Mouse (Mus musculus) liver, embryonic 12.5 days (tissue): ENCODE measurements around the gene Adamts9. TPM values are rescaled to one million over a fixed set of nuclear protein-coding genes. Genes with fewer than 3 reads are reported as not detected.

Source experiments
- ATAC-seq: fragments of 200-750 bp; cut with Nextera tagmentation; 2 replicates; pipeline ENCODE4 v1.8.0; 2017; ENCODE audit warnings: moderate number of reproducible peaks, mild to moderate bottlenecking, moderate library complexity
- H3K27ac ChIP-seq: fragments of 300-500 bp; sonication (generic); 2 replicates; pipeline ENCODE4 v1.5.1; 2016; ENCODE audit warnings: mild to moderate bottlenecking
- H3K27me3 ChIP-seq: fragments of 300-500 bp; sonication (generic); replicated peaks from 2 replicates; pipeline ENCODE4 v1.6.1; 2016; ENCODE audit warnings: mild to moderate bottlenecking, moderate library complexity
- H3K36me3 ChIP-seq: fragments of 300-500 bp; sonication (generic); 2 replicates; pipeline ENCODE4 v1.6.1; 2016; ENCODE audit warnings: mild to moderate bottlenecking, moderate library complexity
- H3K4me1 ChIP-seq: fragments of 300-500 bp; sonication (generic); 2 replicates; pipeline ENCODE4 v1.6.1; 2016
- H3K4me2 ChIP-seq: fragments of 300-500 bp; sonication (generic); 2 replicates; pipeline ENCODE4 v1.6.1; 2016; ENCODE audit warnings: mild to moderate bottlenecking, moderate library complexity
- H3K4me3 ChIP-seq: fragments of 300-500 bp; sonication (generic); 2 replicates; pipeline ENCODE4 v1.5.1; 2016; ENCODE audit warnings: mild to moderate bottlenecking, moderate library complexity
- H3K9ac ChIP-seq: fragments of 300-500 bp; sonication (generic); 2 replicates; pipeline ENCODE4 v1.6.1; 2016; ENCODE audit warnings: mild to moderate bottlenecking, moderate library complexity
- H3K9me3 ChIP-seq: fragments of 300-500 bp; sonication (generic); replicated peaks from 2 replicates; pipeline ENCODE4 v1.6.1; 2016; ENCODE audit warnings: mild to moderate bottlenecking, moderate library complexity
- WGBS: fragments of 180-500 bp; shearing (Covaris S2); methylation state at CpG from one replicate; pipeline ENCODE4 v1.1.7; 2016; ENCODE audit not compliant: insufficient replicate concordance; 5-methylcytosine and 5-hydroxymethylcytosine counted together
- polyA plus RNA-seq: library from polyadenylated mRNA; unstranded; fragments of >200 nt; fragmentation: Nextera tagmentation; extraction: Ambion mirVana; gene quantifications from 2 replicates; pipeline ENCODE4 v1.2.1, GENCODE M21; 2016

Adamts9 gene
- polyA plus RNA-seq, 1 experiment from 2014 or later: 2.0 TPM

DNA sequence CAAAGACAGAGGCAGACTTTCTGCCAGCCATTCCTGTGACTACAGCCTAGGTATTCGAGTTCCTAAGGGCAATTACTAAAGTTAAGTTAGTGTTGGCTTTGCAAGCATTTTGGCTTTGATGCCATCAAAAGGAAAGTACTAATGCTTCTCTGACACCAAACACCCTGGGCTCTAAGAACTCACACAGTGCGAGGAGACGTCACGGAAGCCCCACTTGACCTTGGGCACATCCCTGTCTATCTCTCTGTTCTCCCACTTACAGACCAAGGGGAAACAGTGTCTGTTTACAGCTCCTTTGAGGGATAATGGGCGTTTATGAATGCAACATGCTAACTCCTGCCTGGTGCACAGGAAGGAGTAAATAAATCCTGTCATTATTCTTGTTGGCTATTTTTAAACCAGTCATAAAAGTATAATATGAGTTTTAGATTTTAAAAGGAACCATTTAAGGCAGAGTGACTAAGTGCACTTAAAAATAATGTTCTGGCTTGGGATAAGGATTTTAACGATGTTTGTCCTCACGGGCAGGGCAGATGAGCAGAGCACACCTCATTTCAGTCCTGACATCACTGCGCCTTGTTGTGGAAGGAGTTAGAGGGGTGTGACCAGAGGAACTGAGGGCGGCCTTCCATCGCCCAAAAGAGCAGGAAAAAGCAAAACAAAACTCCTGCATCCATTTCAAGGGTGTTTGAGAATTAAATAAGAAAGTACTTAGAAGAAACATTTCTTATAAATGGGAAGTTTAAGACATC is 22.2 kb downstream of the Adamts9 start:
- no peak overlapping the region for H3K27ac ChIP-seq
- H3K27me3 ChIP-seq: no peaks in the 10 kb centered on the region
- no peak overlapping the region for H3K4me3 ChIP-seq
- no peaks in the 10 kb centered on the region for H3K4me1 ChIP-seq
- H3K4me2 ChIP-seq: no peak overlapping the region
- WGBS: 57% methylated on average over 10 of the region's 10 CpGs
- no peaks in the 10 kb centered on the region for H3K9me3 ChIP-seq
- no peak overlapping the region for H3K9ac ChIP-seq
- ATAC-seq: no peak
- H3K36me3 ChIP-seq: no peaks in the 10 kb centered on the region

DNA sequence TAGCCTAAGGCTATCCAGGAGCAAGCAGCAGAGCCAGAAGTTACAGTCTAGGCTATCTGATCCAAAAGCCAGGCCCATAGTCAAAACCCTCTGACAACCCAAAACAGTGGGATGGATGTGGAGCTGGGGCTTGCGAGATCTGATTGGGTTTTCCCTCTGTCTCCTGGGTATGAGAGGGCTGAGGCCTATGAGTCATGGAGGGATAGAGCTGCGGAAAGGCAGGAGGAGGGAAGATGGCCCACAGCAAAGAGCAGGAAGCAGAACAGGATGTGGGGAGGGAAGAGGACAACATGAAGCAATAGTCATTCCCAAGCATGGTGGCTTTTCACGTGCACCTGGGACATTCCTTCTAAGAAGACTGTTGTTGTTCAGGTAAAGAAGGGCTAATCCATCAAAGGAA is 32.7 kb downstream of the Adamts9 start:
- H3K27me3 ChIP-seq: no peaks in the 10 kb centered on the region
- H3K36me3 ChIP-seq: no peaks in the 10 kb centered on the region
- WGBS: 44% methylated on average over 3 of the region's 3 CpGs
- H3K9ac ChIP-seq: no peak overlapping the region
- no peaks in the 10 kb centered on the region for H3K9me3 ChIP-seq
- H3K4me2 ChIP-seq: no peak overlapping the region
- no peak overlapping the region for H3K27ac ChIP-seq
- H3K4me3 ChIP-seq: no peak overlapping the region
- ATAC-seq: no peak
- no peaks in the 10 kb centered on the region for H3K4me1 ChIP-seq

- Histone ChIP-seq H3K27ac (no peak overlapping the region), H3K36me3 (no peaks in the 10 kb centered on the region), H3K27me3 (no peaks in the 10 kb centered on the region), H3K9ac (no peak overlapping the region), H3K4me2 (no peak overlapping the region), H3K4me1 (no peaks in the 10 kb centered on the region), H3K9me3 (no peaks in the 10 kb centered on the region), H3K4me3 (no peak overlapping the region)
- no peak for ATAC-seq
- 61% methylated on average over 8 of the region's 8 CpGs for WGBS
These were observed 33.9 kb downstream of the Adamts9 start for GRCm38 (mm10) chr6:92909361-92909760.

- H3K9me3 ChIP-seq: no peaks in the 10 kb centered on the region
- no peak overlapping the region for H3K9ac ChIP-seq
- 11% methylated on average over 5 of the region's 5 CpGs for WGBS
- H3K27ac ChIP-seq: no peak overlapping the region
- no peaks in the 10 kb centered on the region for H3K27me3 ChIP-seq
- H3K4me1 ChIP-seq: no peaks in the 10 kb centered on the region
- no peak for ATAC-seq
- H3K36me3 ChIP-seq: peaks cover 3% of the 10 kb centered on the region; the same call in 1 of the 2 replicates
- H3K4me2 ChIP-seq: no peak overlapping the region
- H3K4me3 ChIP-seq: no peak overlapping the region
These were observed 37.4 kb downstream of the Adamts9 start for GRCm38 (mm10) chr6:92905922-92906321.

DNA sequence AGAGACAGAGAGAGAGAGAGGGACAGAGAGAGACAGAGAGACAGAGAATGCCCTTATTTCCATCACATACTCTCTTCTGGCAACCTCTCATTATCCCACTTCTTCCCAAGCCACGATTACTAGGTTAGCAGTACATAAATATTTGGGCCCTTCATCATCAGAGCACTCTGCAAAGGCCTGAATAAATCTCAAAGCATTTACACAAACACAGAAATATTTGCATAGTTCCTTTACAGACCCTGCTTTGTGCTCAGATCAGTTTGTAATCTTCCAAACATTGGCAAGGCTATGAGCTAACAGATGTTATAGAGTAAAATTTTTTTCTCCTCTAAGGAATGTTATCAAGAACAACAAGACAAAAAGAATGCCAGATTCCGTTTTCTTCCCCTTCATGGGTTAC is 38.8 kb downstream of the Adamts9 start:
- Histone ChIP-seq H3K36me3 (peaks cover 4% of the 10 kb centered on the region; the same call in 1 of the 2 replicates), H3K4me3 (no peak overlapping the region), H3K27me3 (no peaks in the 10 kb centered on the region), H3K4me1 (no peaks in the 10 kb centered on the region), H3K9ac (no peak overlapping the region), H3K4me2 (no peak overlapping the region), H3K9me3 (no peaks in the 10 kb centered on the region), H3K27ac (no peak overlapping the region)
- 48% methylated on average over 2 of the region's 2 CpGs for WGBS
- ATAC-seq: no peak

DNA sequence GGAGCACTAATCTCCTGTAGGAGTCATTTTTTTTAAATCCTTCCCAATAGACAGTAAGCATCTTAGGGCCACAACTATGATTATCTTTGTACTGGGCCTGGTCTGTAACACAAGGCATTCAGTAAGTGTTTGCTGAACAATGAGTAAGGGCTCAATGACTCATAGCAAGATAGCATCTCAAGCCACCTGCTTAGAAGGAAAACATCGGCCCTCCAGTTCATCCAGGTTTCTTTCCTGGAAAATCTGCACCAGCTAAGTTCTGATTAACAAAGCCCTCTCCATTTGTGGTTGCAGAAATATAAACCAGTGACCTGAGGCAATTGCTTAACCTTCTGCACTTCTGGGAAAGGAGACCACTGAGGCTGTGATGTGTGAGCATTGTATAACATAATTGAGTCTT is 39.3 kb downstream of the Adamts9 start:
- Histone ChIP-seq H3K27ac (no peak overlapping the region), H3K9me3 (no peaks in the 10 kb centered on the region), H3K36me3 (peaks cover 7% of the 10 kb centered on the region; the same call in 1 of the 2 replicates), H3K27me3 (no peaks in the 10 kb centered on the region), H3K4me2 (no peak overlapping the region), H3K9ac (no peak overlapping the region), H3K4me1 (no peaks in the 10 kb centered on the region), H3K4me3 (no peak overlapping the region)
- WGBS: 59% methylated on average over 1 of the region's 1 CpGs
- ATAC-seq: no peak

GRCm38 (mm10) chr6:92891535-92891934 is 51.8 kb downstream of the Adamts9 start:
- H3K9ac ChIP-seq: no peak overlapping the region
- no peak overlapping the region for H3K4me3 ChIP-seq
- no peak for ATAC-seq
- H3K4me2 ChIP-seq: no peak overlapping the region
- no peaks in the 10 kb centered on the region for H3K4me1 ChIP-seq
- WGBS: 45% methylated on average over 1 of the region's 1 CpGs
- H3K27me3 ChIP-seq: no peaks in the 10 kb centered on the region
- no peaks in the 10 kb centered on the region for H3K9me3 ChIP-seq
- H3K27ac ChIP-seq: no peak overlapping the region
- H3K36me3 ChIP-seq: 0 out of 2 replicates have a peak, but pooled peaks cover 2% of the 10 kb centered on the region

GRCm38 (mm10) chr6:92883131-92883900 is 60.0 kb downstream of the Adamts9 start:
- H3K36me3 ChIP-seq: no peaks in the 10 kb centered on the region

DNA sequence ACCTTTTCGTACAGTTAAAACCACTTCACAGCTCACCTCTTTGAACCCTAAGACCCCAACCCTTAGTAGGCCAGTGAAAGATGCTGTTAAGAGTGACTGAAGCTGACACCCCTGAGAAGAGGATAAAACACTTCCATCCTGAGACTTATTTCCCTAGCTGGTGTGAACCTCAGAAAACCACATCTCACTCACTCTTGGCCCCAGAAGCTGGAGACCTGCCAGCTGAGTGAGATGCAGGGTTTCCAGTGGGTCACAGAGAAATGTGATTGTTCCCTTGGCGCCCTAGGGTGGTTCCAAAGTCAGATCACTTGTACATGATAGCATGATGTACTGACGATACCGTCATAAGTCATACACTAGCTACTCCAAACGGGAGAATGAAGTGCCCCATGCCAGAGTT is 60.8 kb downstream of the Adamts9 start:
- H3K27ac ChIP-seq: no peak overlapping the region
- 78% methylated on average over 5 of the region's 5 CpGs for WGBS
- no peaks in the 10 kb centered on the region for H3K4me1 ChIP-seq
- no peak overlapping the region for H3K4me3 ChIP-seq
- no peaks in the 10 kb centered on the region for H3K36me3 ChIP-seq
- H3K27me3 ChIP-seq: no peaks in the 10 kb centered on the region
- no peaks in the 10 kb centered on the region for H3K9me3 ChIP-seq
- ATAC-seq: no peak
- H3K9ac ChIP-seq: no peak overlapping the region
- H3K4me2 ChIP-seq: no peak overlapping the region

More at GRCm38 (mm10) chr6:92883131-92883900, 60.0 kb downstream of the Adamts9 start:
- H3K9me3 ChIP-seq: no peaks in the 10 kb centered on the region
- no peak overlapping the region for H3K9ac ChIP-seq
- no peak for ATAC-seq
- H3K4me1 ChIP-seq: no peaks in the 10 kb centered on the region
- 52% methylated on average over 9 of the region's 9 CpGs for WGBS
- H3K27me3 ChIP-seq: no peaks in the 10 kb centered on the region
- no peak overlapping the region for H3K4me3 ChIP-seq
- H3K4me2 ChIP-seq: no peak overlapping the region
- H3K27ac ChIP-seq: no peak overlapping the region

GRCm38 (mm10) chr6:92879700-92880265 is 63.5 kb downstream of the Adamts9 start:
- no peak overlapping the region for H3K4me3 ChIP-seq
- peaks cover 3% of the 10 kb centered on the region; the same call in 1 of the 2 replicates for H3K4me1 ChIP-seq
- H3K36me3 ChIP-seq: no peaks in the 10 kb centered on the region
- H3K4me2 ChIP-seq: no peak overlapping the region
- WGBS: 80% methylated on average over 14 of the region's 14 CpGs
- no peaks in the 10 kb centered on the region for H3K27me3 ChIP-seq
- ATAC-seq: no peak
- no peaks in the 10 kb centered on the region for H3K9me3 ChIP-seq
- H3K9ac ChIP-seq: no peak overlapping the region
- H3K27ac ChIP-seq: no peak overlapping the region

GRCm38 (mm10) chr6:92878771-92879170 is 64.5 kb downstream of the Adamts9 start:
- H3K27ac ChIP-seq: no peak overlapping the region
- H3K4me1 ChIP-seq: peaks cover 3% of the 10 kb centered on the region; the same call in 1 of the 2 replicates
- H3K36me3 ChIP-seq: no peaks in the 10 kb centered on the region
- H3K27me3 ChIP-seq: no peaks in the 10 kb centered on the region
- H3K9ac ChIP-seq: no peak overlapping the region
- 74% methylated on average over 5 of the region's 5 CpGs for WGBS
- no peak overlapping the region for H3K4me3 ChIP-seq
- no peak overlapping the region for H3K4me2 ChIP-seq
- no peak for ATAC-seq
- no peaks in the 10 kb centered on the region for H3K9me3 ChIP-seq

DNA sequence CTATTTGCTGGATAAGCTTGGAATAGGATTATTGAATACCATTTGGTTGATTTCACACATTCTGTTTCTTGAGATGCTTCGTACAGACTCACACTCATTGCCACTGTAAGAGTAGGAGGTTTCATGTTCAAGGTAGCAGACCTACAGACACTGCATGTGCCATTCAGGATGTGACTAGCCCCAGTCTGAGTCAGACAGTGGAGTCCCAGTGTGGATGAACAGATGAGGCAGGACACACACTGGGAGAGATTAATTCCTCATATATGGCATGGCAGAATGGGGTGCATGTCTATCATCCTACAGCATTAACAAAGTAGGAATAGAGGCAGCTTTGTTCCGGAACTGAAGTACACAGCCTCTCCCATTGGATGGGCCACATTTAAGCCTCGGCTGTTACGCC is 66.1 kb downstream of the Adamts9 start:
- Histone ChIP-seq H3K4me3 (no peak overlapping the region), H3K9ac (no peak overlapping the region), H3K4me1 (peaks cover 3% of the 10 kb centered on the region; the same call in 1 of the 2 replicates), H3K36me3 (no peaks in the 10 kb centered on the region), H3K27ac (no peak overlapping the region), H3K9me3 (no peaks in the 10 kb centered on the region), H3K27me3 (no peaks in the 10 kb centered on the region), H3K4me2 (no peak overlapping the region)
- WGBS: 81% methylated on average over 4 of the region's 4 CpGs
- ATAC-seq: no peak
